Mouse (Mus musculus): ENCODE results near the gene Mms19. TPM values are rescaled to one million over a fixed set of nuclear protein-coding genes. Genes with fewer than 3 reads are reported as not detected.
A peak's percentile ranks its signal among the peaks of the same experiment; 100 is the strongest.

The Mms19 gene
- 10 to 100 TPM; 34.7 to 38.2 TPM for total RNA-seq (2021)
- long read RNA-seq, experiment 1, full-length matches to known transcripts: 4 of 16 reads
- long read RNA-seq, experiment 1, partial matches to known transcripts: 3 of 16 reads
- long read RNA-seq, experiment 1, other reads (novel, unspliced or antisense): 9 of 16 reads
- long read RNA-seq, experiment 2, full-length matches to known transcripts: 8 of 22 reads
- long read RNA-seq, experiment 2, partial matches to known transcripts: 2 of 22 reads
- long read RNA-seq, experiment 2, other reads (novel, unspliced or antisense): 12 of 22 reads

GRCm38 (mm10) chr19:41980819-41981594 is at the start of gene Mms19:
Gene Mms19 (minus strand): TSS chr19:41981157.
- intact Hi-C loops (cut with DNase I): loop anchor here (2.0 kb wide), 1 partner anchor 46 kb away; no protein-coding TSS in a partner anchor
- TF ChIP-seq CTCF (IDR thresholded peaks at IDR 0.05): peak; percentile 8
- peak; percentile 98 for DNase-seq (ENCODE audit: extremely low spot score in 1 of 2, low spot score in 2 of 2)
- peak within 1 kb of the TSS; percentile 74 for H3K4me3 ChIP-seq
- H3K27ac ChIP-seq: peak within 1 kb of the TSS; percentile 89

- peak; percentile 98 for TF ChIP-seq CTCF (IDR thresholded peaks at IDR 0.05)
- no peak overlapping the region for H3K27ac ChIP-seq
- H3K4me3 ChIP-seq: no peak overlapping the region
- DNase-seq (ENCODE audit: extremely low spot score in 1 of 2, low spot score in 2 of 2): peak; percentile 76 to 83
- intact Hi-C loops (cut with DNase I): loop anchor here (2.0 to 5.0 kb wide), 2 partner anchors 45 to 129 kb away; partner anchors contain the start of genes Mms19, Rrp12 and Ubtd1
These were observed 45.2 kb upstream of the Mms19 start for GRCm38 (mm10) chr19:42026158-42026557.

- intact Hi-C loops (cut with DNase I): no loop called here
- Histone ChIP-seq H3K4me3 (no peak overlapping the region), H3K27ac (no peak overlapping the region)
- no peak for DNase-seq (ENCODE audit: extremely low spot score in 1 of 2, low spot score in 2 of 2)
- TF ChIP-seq CTCF (IDR thresholded peaks at IDR 0.05): no peak
These were observed 41.5 kb upstream of the Mms19 start for GRCm38 (mm10) chr19:42022542-42022848.

GRCm38 (mm10) chr19:42021681-42022541 is 41.0 kb upstream of the Mms19 start:
- no peak for DNase-seq (ENCODE audit: extremely low spot score in 1 of 2, low spot score in 2 of 2)
- intact Hi-C loops (cut with DNase I): no loop called here
- H3K27ac ChIP-seq: no peak overlapping the region
- no peak overlapping the region for H3K4me3 ChIP-seq
- no peak for TF ChIP-seq CTCF (IDR thresholded peaks at IDR 0.05)

GRCm38 (mm10) chr19:42019011-42019522 is 38.1 kb upstream of the Mms19 start:
- 0 out of 2 replicates have a peak overlapping the region, but pooled peaks have one; percentile 21 for H3K27ac ChIP-seq
- TF ChIP-seq CTCF (IDR thresholded peaks at IDR 0.05): no peak
- no peak for DNase-seq (ENCODE audit: extremely low spot score in 1 of 2, low spot score in 2 of 2)
- intact Hi-C loops (cut with DNase I): no loop called here
- no peak overlapping the region for H3K4me3 ChIP-seq

- intact Hi-C loops (cut with DNase I): no loop called here
- H3K27ac ChIP-seq: peak overlapping the region; percentile 86
- peak; percentile 43 to 49 for DNase-seq (ENCODE audit: extremely low spot score in 1 of 2, low spot score in 2 of 2)
- no peak overlapping the region for H3K4me3 ChIP-seq
- TF ChIP-seq CTCF (IDR thresholded peaks at IDR 0.05): no peak
These were observed 36.7 kb upstream of the Mms19 start for GRCm38 (mm10) chr19:42017399-42018247.

- Histone ChIP-seq H3K4me3 (no peak overlapping the region), H3K27ac (peak overlapping the region; percentile 86)
- DNase-seq (ENCODE audit: extremely low spot score in 1 of 2, low spot score in 2 of 2): peak; percentile 42 to 48
- TF ChIP-seq CTCF (IDR thresholded peaks at IDR 0.05): no peak
- intact Hi-C loops (cut with DNase I): no loop called here
These were observed 35.9 kb upstream of the Mms19 start for GRCm38 (mm10) chr19:42016840-42017239.

- H3K27ac ChIP-seq: peak overlapping the region; percentile 86
- intact Hi-C loops (cut with DNase I): no loop called here
- no peak overlapping the region for H3K4me3 ChIP-seq
- no peak for DNase-seq (ENCODE audit: extremely low spot score in 1 of 2, low spot score in 2 of 2)
- no peak for TF ChIP-seq CTCF (IDR thresholded peaks at IDR 0.05)
These were observed 35.3 kb upstream of the Mms19 start for GRCm38 (mm10) chr19:42016251-42016650.

GRCm38 (mm10) chr19:42015001-42015400 is 34.0 kb upstream of the Mms19 start:
- TF ChIP-seq CTCF (IDR thresholded peaks at IDR 0.05): no peak
- no peak overlapping the region for H3K4me3 ChIP-seq
- DNase-seq (ENCODE audit: extremely low spot score in 1 of 2, low spot score in 2 of 2): no peak
- H3K27ac ChIP-seq: no peak overlapping the region
- intact Hi-C loops (cut with DNase I): no loop called here

GRCm38 (mm10) chr19:42014231-42014825 is 33.4 kb upstream of the Mms19 start:
- no peak for DNase-seq (ENCODE audit: extremely low spot score in 1 of 2, low spot score in 2 of 2)
- intact Hi-C loops (cut with DNase I): no loop called here
- H3K4me3 ChIP-seq: no peak overlapping the region
- no peak overlapping the region for H3K27ac ChIP-seq
- no peak for TF ChIP-seq CTCF (IDR thresholded peaks at IDR 0.05)

Data from left cerebral cortex, adult 2 months (tissue).